Mouse (Mus musculus) embryonic facial prominence, embryonic 11.5 days (tissue): ENCODE measurements around the gene Chmp2b. TPM values are rescaled to one million over a fixed set of nuclear protein-coding genes. Genes with fewer than 3 reads are reported as not detected.

Experiments used
- ATAC-seq: fragments of 200-750 bp; cut with Nextera tagmentation; replicated peaks from 2 replicates; pipeline ENCODE4 v1.8.0; 2017; ENCODE audit warnings: low read depth; ENCODE audit not compliant: insufficient number of reproducible peaks, low FRiP score, low TSS enrichment
- DNase-seq: peaks from one replicate; pipeline ENCODE4 v3.0.0-alpha.2; 2015; ENCODE audit warnings: low spot score
- H3K27ac ChIP-seq: fragments of 300-500 bp; sonication (generic); replicated peaks from 2 replicates; pipeline ENCODE4 v1.5.1; 2014; ENCODE audit warnings: mild to moderate bottlenecking, low read depth, low read length, control low read depth
- H3K27me3 ChIP-seq: fragments of 300-500 bp; sonication (generic); 2 replicates; pipeline ENCODE4 v1.6.1; 2014; ENCODE audit warnings: mild to moderate bottlenecking, low read length, moderate library complexity, mixed read lengths; ENCODE audit not compliant: control insufficient read depth, insufficient read depth
- H3K36me3 ChIP-seq: fragments of 300-500 bp; sonication (generic); replicated peaks from 2 replicates; pipeline ENCODE4 v1.6.1; 2014; ENCODE audit warnings: low read depth, mild to moderate bottlenecking, low read length, moderate library complexity, mixed read lengths; ENCODE audit not compliant: control insufficient read depth, insufficient read depth
- H3K4me1 ChIP-seq: fragments of 300-500 bp; sonication (generic); 2 replicates; pipeline ENCODE4 v1.6.1; 2014; ENCODE audit warnings: low read length, mixed read lengths; ENCODE audit not compliant: control insufficient read depth, insufficient read depth
- H3K4me2 ChIP-seq: fragments of 300-500 bp; sonication (generic); 2 replicates; pipeline ENCODE4 v1.6.1; 2014; ENCODE audit warnings: low read depth, mild to moderate bottlenecking, control low read depth, low read length, moderate library complexity
- H3K4me3 ChIP-seq: fragments of 300-500 bp; sonication (generic); 2 replicates; pipeline ENCODE4 v1.5.1; 2014; ENCODE audit warnings: low read depth, low read length, control low read depth
- H3K9ac ChIP-seq: fragments of 300-500 bp; sonication (generic); replicated peaks from 2 replicates; pipeline ENCODE4 v1.6.1; 2014; ENCODE audit warnings: mild to moderate bottlenecking, control low read depth, low read length
- H3K9me3 ChIP-seq: fragments of 300-500 bp; sonication (generic); replicated peaks from 2 replicates; pipeline ENCODE4 v1.6.1; 2016; ENCODE audit warnings: mild to moderate bottlenecking, low read length, inconsistent platforms, mixed read lengths; ENCODE audit not compliant: control insufficient read depth
- WGBS: fragments of 180-500 bp; shearing (Covaris S2); extraction: QIAGEN DNeasy Blood & Tissue Kit; methylation state at CpG from one replicate; pipeline ENCODE4 v1.1.7; 2014; 5-methylcytosine and 5-hydroxymethylcytosine counted together
- polyA plus RNA-seq: library from polyadenylated mRNA; unstranded; fragments of >200 nt; fragmentation: Nextera tagmentation; extraction: Ambion mirVana; gene quantifications from 2 replicates; pipeline ENCODE4 v1.2.1, GENCODE M21; 2014

Gene Chmp2b
- polyA plus RNA-seq, 1 experiment from 2014 or later, result 92.5 TPM

DNA sequence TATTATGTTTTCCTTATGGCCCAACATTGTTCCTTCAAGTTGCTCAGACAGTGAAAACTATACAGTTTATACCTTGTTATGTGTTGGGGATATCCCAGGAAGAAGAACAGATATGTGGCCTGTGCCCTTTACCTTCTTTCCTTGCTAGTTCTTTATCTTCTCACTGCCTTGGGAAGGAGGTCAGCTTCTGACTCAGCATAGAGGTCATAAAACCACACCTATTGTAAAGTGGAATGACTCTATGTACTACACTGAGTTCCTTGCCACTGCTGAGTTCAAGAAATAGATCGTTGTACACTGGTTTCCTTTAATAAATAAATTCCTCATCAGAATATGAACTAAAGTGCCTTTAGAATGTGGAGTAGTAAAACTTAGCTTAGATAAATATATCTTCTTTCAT lies 2.4 kb upstream of the Chmp2b start:
- Histone ChIP-seq H3K4me1 (no peaks in the 10 kb centered on the region), H3K4me2 (no peak overlapping the region), H3K4me3 (no peak overlapping the region), H3K9ac (no peak overlapping the region), H3K36me3 (no peaks in the 10 kb centered on the region), H3K27me3 (no peaks in the 10 kb centered on the region), H3K27ac (no peak overlapping the region), H3K9me3 (no peaks in the 10 kb centered on the region)
- ATAC-seq (no peak), DNase-seq (no peak)
- WGBS, result 93% methylated on average over 1 of the region's 1 CpGs

DNA sequence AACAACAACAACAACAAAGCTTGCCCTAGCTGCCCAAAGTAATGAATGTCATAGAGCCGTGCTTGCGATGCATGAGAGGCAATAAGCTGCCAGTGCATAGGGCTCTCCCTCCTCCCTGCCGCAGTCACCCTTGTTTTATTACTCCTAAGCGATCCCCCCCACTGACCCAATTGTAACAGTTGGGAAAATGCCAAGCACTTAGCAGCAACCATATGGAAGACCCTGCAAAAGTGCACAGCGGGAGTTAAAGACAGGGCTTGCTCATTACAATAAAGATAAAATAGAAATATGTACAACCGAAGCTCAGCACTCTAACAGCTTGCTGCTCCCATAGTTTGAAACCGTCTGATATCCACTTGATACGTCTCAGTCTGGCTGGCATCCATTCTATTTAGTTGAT lies 1.8 kb upstream of the Chmp2b start:
- no peaks in the 10 kb centered on the region for H3K27me3 ChIP-seq
- H3K36me3 ChIP-seq, result no peaks in the 10 kb centered on the region
- 86% methylated on average over 8 of the region's 8 CpGs for WGBS
- H3K4me1 ChIP-seq, result no peaks in the 10 kb centered on the region
- H3K9me3 ChIP-seq, result no peaks in the 10 kb centered on the region
- H3K9ac ChIP-seq, result no peak overlapping the region
- no peak for ATAC-seq
- no peak for DNase-seq
- H3K4me3 ChIP-seq, result no peak overlapping the region
- no peak overlapping the region for H3K27ac ChIP-seq
- no peak overlapping the region for H3K4me2 ChIP-seq

DNA sequence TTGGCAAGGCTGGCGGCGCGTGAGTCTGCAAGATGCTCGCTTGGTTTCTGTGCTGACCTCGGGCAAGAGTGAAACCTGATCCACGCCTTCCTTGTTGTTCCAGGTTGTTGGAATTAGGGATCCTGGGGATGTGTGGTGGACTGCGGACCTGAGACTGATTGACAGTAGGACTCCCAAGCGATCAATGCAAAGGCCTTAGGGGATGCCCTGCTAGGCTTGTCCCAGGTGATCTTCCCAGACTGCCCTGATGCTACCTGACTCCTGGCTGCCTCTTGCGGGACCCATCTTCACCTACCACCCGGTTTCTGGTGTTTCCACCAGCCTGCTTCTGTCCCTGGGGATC lies 309 bp upstream of the Chmp2b start:
- ATAC-seq, result peak; percentile 80
- peak overlapping the region; percentile 63 for H3K4me3 ChIP-seq
- peak overlapping the region; percentile 76 for H3K9ac ChIP-seq
- peak overlapping the region; percentile 58 for H3K4me2 ChIP-seq
- no peaks in the 10 kb centered on the region for H3K27me3 ChIP-seq
- 2% methylated on average over 10 of the region's 10 CpGs for WGBS
- H3K36me3 ChIP-seq, result no peaks in the 10 kb centered on the region
- no peaks in the 10 kb centered on the region for H3K4me1 ChIP-seq
- peak overlapping the region; percentile 47; the same call in 1 of the 2 replicates for H3K27ac ChIP-seq
- no peaks in the 10 kb centered on the region for H3K9me3 ChIP-seq
- DNase-seq, result no peak

DNA sequence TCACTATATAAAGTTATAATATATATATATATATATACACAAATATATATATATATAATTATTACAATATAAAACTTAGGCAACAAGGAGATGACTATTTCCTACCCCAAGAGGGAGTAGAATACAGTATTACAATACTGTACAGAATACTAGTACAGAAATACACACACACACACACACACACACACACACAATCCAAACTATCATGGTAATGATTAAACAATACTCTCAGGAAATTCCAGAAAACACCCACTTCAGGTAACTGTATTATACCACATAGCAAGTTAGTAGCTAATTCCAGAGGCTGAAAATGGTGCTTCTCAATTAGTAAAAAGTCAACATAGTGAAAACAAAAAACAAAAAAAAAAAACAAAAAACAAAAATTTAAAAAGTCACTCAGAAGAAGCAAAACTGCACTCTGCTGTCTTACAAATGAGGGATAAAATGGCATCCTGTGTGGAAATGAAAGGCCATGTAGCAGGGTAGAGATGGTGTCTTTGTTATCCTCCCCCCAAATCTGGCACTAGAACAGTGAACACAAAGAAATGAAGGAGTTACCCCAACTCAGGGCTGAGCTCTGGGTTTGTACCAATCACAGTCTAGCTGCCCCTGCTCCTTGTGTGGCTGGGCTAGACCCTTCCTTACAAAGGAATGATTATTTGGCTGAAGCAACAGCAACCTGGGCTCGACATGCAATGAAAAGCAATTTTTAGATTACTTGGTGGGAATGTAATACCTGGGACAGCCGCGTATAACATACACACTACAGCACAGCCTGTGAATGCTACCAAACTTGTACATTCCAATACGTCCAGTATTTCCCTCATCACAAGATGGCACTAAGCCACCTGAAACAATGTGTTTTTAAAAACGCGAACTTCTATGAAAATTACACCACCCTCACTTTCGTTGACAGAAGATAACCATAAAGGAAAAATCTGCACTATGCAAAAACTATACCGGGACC lies 1.2 kb downstream of the Chmp2b start:
- H3K4me3 ChIP-seq, result peak overlapping the region; percentile 63
- no peaks in the 10 kb centered on the region for H3K9me3 ChIP-seq
- ATAC-seq (no peak), DNase-seq (peak; percentile 45)
- H3K9ac ChIP-seq, result peak overlapping the region; percentile 76
- 11% methylated on average over 8 of the region's 8 CpGs for WGBS
- no peaks in the 10 kb centered on the region for H3K4me1 ChIP-seq
- no peaks in the 10 kb centered on the region for H3K27me3 ChIP-seq
- H3K27ac ChIP-seq, result no peak overlapping the region
- no peaks in the 10 kb centered on the region for H3K36me3 ChIP-seq
- peak overlapping the region; percentile 58 for H3K4me2 ChIP-seq

DNA sequence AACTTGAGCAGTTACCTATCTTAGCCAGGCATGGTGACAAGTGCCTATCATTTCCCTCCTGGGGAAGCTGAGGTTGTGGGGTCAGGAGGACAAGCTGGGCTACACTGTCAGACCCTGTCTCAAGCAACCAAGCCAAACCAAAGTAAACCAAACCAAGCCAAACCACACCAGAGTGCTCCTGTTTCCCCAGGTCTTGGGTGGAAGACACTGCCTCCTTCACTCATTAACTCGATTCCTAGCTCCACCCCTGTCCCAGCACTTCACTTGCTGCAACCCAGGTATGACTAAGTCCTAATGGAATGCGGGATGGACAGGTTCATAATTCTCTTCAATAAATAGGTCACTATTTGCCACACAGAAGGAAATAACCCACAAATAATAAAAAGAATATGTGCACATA lies 2.9 kb downstream of the Chmp2b start:
- 87% methylated on average over 2 of the region's 2 CpGs for WGBS
- no peak for DNase-seq
- no peaks in the 10 kb centered on the region for H3K27me3 ChIP-seq
- no peaks in the 10 kb centered on the region for H3K9me3 ChIP-seq
- H3K36me3 ChIP-seq, result no peaks in the 10 kb centered on the region
- H3K4me1 ChIP-seq, result no peaks in the 10 kb centered on the region
- no peak for ATAC-seq
- no peak overlapping the region for H3K27ac ChIP-seq
- H3K4me2 ChIP-seq, result no peak overlapping the region
- H3K4me3 ChIP-seq, result no peak overlapping the region
- H3K9ac ChIP-seq, result no peak overlapping the region

DNA sequence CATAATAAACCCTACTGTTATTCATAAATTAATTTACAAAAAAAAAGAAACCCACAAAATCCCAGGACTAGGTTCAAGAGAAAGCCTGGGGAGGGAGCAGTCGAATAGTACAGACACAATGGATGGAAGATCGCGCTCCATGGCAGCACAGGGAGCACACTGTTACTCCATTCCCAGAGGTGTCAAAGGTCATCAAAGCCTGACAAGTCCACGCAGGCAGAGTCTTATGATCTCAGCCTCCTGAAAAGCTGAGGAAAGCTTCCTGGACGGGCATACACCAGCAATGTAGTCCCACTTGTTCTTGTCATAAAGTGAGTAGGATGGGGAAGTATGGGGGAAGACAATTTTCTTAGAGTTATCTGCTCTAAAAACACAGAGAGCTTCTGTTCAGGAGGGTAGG lies 5.2 kb downstream of the Chmp2b start:
- Histone ChIP-seq H3K36me3 (no peaks in the 10 kb centered on the region), H3K9ac (no peak overlapping the region), H3K4me2 (no peak overlapping the region), H3K27me3 (no peaks in the 10 kb centered on the region), H3K4me3 (no peak overlapping the region), H3K4me1 (no peaks in the 10 kb centered on the region), H3K27ac (no peak overlapping the region), H3K9me3 (no peaks in the 10 kb centered on the region)
- 49% methylated on average over 5 of the region's 5 CpGs for WGBS
- ATAC-seq (no peak), DNase-seq (peak; percentile 10)

DNA sequence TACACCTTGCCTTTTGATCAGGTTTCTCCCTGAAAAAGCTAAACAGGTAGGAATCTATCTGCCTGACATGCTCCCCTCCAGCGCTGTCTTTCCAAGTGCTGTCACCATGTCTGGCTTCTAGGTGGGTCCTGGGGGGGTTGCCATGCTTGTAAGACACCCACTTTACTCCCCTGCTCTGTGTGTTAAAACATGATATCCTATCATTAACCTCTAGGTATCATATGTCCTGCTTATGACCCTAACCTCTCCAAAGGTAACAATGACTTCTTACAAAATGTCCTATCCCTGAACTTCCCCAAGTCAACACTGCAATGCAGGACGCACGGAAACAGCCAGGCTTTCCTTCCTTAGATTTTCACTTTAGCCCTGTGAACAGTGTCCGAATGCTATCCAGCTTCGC lies 8.3 kb downstream of the Chmp2b start:
- Histone ChIP-seq H3K27ac (no peak overlapping the region), H3K9me3 (no peaks in the 10 kb centered on the region), H3K36me3 (no peaks in the 10 kb centered on the region), H3K4me2 (no peak overlapping the region), H3K4me3 (no peak overlapping the region), H3K9ac (no peak overlapping the region), H3K4me1 (no peaks in the 10 kb centered on the region), H3K27me3 (no peaks in the 10 kb centered on the region)
- WGBS, result 70% methylated on average over 5 of the region's 5 CpGs
- ATAC-seq (no peak), DNase-seq (no peak)

DNA sequence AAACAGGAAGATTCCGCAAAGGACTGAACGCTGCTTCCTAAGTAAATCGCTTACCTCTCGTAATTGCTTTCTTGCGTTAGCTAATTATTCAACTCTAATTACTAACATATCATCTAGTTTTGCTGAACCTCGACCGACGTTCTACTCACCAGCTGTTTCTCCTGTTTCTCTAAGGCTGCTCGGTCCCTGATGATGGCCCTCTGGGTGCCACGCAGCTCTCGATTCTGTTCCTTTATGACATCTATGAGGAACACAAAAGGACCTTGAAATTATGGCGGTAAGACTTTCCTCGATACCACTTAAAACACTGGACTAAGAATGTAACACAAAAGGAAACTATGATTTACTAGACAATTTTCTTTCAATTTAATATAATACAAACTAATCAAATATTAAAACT lies 11.7 kb downstream of the Chmp2b start:
- H3K4me1 ChIP-seq, result no peaks in the 10 kb centered on the region
- no peaks in the 10 kb centered on the region for H3K36me3 ChIP-seq
- 63% methylated on average over 13 of the region's 13 CpGs for WGBS

More for the DNA sequence above, 11.7 kb downstream of the Chmp2b start:
- DNase-seq, result no peak
- Histone ChIP-seq H3K27me3 (no peaks in the 10 kb centered on the region), H3K9me3 (no peaks in the 10 kb centered on the region), H3K4me2 (no peak overlapping the region), H3K9ac (no peak overlapping the region), H3K27ac (no peak overlapping the region), H3K4me3 (no peak overlapping the region)
- no peak for ATAC-seq
